Mouse (Mus musculus) adrenal gland, postnatal 14 days (tissue): ENCODE data around the gene Ambra1. TPM values are rescaled to one million over a fixed set of nuclear protein-coding genes. Genes with fewer than 3 reads are reported as not detected.

ENCODE experiments used
- DNase-seq: peaks from one replicate; pipeline ENCODE4 v3.0.0; 2021; ENCODE audit warnings: mixed read lengths
- total RNA-seq: library from RNA; stranded (reverse); gene quantifications from 2 replicates; pipeline ENCODE4 v1.2.3, GENCODE M21; 2021

Ambra1 gene
- total RNA-seq, 1 experiment from 2014 or later, result 31.9 TPM

- no peak for DNase-seq
Measured at GRCm38 (mm10) chr2:91871225-91871624, 141.3 kb downstream of the Ambra1 start.

GRCm38 (mm10) chr2:91872658-91873057 is 142.7 kb downstream of the Ambra1 start:
- no peak for DNase-seq

- DNase-seq, result no peak
Measured at GRCm38 (mm10) chr2:91876000-91876805, 146.3 kb downstream of the Ambra1 start.

- no peak for DNase-seq
Measured at GRCm38 (mm10) chr2:91876806-91877140, 146.8 kb downstream of the Ambra1 start.

GRCm38 (mm10) chr2:91878387-91879180 is 148.7 kb downstream of the Ambra1 start:
- no peak for DNase-seq

GRCm38 (mm10) chr2:91883961-91884360 is 154.0 kb downstream of the Ambra1 start:
- no peak for DNase-seq

- DNase-seq, result no peak
Measured at GRCm38 (mm10) chr2:91884616-91885015, 154.7 kb downstream of the Ambra1 start.

GRCm38 (mm10) chr2:91894716-91895115 is 164.8 kb downstream of the Ambra1 start:
- DNase-seq, result no peak

GRCm38 (mm10) chr2:91895401-91895800 is 165.5 kb downstream of the Ambra1 start:
- DNase-seq, result no peak

- no peak for DNase-seq
Measured at GRCm38 (mm10) chr2:91897968-91898367, 168.0 kb downstream of the Ambra1 start.

GRCm38 (mm10) chr2:91899141-91899540 is 169.2 kb downstream of the Ambra1 start:
- no peak for DNase-seq

GRCm38 (mm10) chr2:91900431-91900830 is 170.5 kb downstream of the Ambra1 start:
- DNase-seq, result no peak

GRCm38 (mm10) chr2:91902336-91902735 is 172.4 kb downstream of the Ambra1 start:
- no peak for DNase-seq

GRCm38 (mm10) chr2:91903171-91903925 is 173.4 kb downstream of the Ambra1 start:
- DNase-seq, result no peak

GRCm38 (mm10) chr2:91904618-91905307 is 174.8 kb downstream of the Ambra1 start:
- DNase-seq, result no peak

GRCm38 (mm10) chr2:91906141-91906540 is 176.2 kb downstream of the Ambra1 start:
- DNase-seq, result peak; percentile 75

- no peak for DNase-seq
Measured at GRCm38 (mm10) chr2:91912616-91913015, 182.7 kb downstream of the Ambra1 start.

- no peak for DNase-seq
Measured at GRCm38 (mm10) chr2:91913328-91914110, 183.6 kb downstream of the Ambra1 start.

- no peak for DNase-seq
Measured at GRCm38 (mm10) chr2:91916346-91916977, 186.5 kb downstream of the Ambra1 start.

GRCm38 (mm10) chr2:91917096-91917495 is 187.2 kb downstream of the Ambra1 start:
- DNase-seq, result no peak

- DNase-seq, result no peak
Measured at GRCm38 (mm10) chr2:91920130-91920529, 190.2 kb downstream of the Ambra1 start.
